Mouse (Mus musculus): ENCODE results near the gene Muc5b. TPM values are rescaled to one million over a fixed set of nuclear protein-coding genes. Genes with fewer than 3 reads are reported as not detected.
"Not testable (repeated sequence)": the region's sequence is repeated elsewhere in the genome, so short reads cannot be mapped to it uniquely, and the experiment has no call there.

Muc5b gene
- total RNA-seq (2014; rRNA removed), result not detected in 2 replicates
- polyA plus RNA-seq (2012; rRNA removed), result under 0.01 TPM in 1 of 2 replicates, not detected in the other

- Histone ChIP-seq H3K4me1 (ENCODE audit: control insufficient read depth, insufficient read depth, low read length) (no peaks in the 10 kb centered on the region), H3K36me3 (ENCODE audit: control insufficient read depth, insufficient read depth, low read length) (no peaks in the 10 kb centered on the region), H3K27me3 (ENCODE audit: control insufficient read depth, insufficient read depth, low read length) (no peaks in the 10 kb centered on the region), H3K9ac (ENCODE audit: low read depth, low read length) (no peak within 1 kb of the TSS), H3K4me3 (ENCODE audit: insufficient read depth, low read depth, low read length) (no peak within 1 kb of the TSS), H3K27ac (replicated peaks; ENCODE audit: insufficient read depth, low read depth, low read length) (no peak within 1 kb of the TSS), H3K79me2 (ENCODE audit: control insufficient read depth, insufficient read depth, low read length) (no peaks in the 10 kb centered on the region)
- no peak for DNase-seq (ENCODE audit: extremely low read depth, low read depth, low spot score)
- TF ChIP-seq POLR2A (IDR thresholded peaks at IDR 0.05; ENCODE audit: extremely low read depth, insufficient read depth, low read length), result no peak
- no peak for TF ChIP-seq CTCF (IDR thresholded peaks at IDR 0.05; ENCODE audit: low read depth, low read length)
- 63% methylated on average over 5 of the region's 5 CpGs for WGBS
Measured at GRCm38 (mm10) chr7:141838779-141839178, at the start of gene Muc5b. TSS of gene Muc5b (plus strand) at chr7:141839070.

DNA sequence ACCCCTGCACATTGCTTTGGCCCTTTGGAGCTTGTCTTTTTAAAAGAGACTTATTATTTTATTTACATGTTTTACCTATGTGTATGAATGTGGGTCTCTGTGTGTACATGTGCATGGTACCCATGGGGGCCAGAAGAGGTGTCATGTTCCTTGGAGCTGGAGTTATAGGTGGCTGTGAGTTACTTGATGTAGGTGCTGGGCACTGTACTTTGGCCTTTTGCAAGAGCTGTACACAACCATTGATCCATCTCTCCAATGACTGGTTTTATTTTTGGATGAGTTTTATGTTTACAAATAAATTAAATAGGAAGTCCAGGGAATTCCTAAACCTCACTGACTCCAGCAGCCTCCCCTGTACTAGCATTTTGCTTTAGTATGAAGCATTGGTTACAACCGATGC, 44.6 kb upstream of the Muc5b start:
- H3K79me2 ChIP-seq (ENCODE audit: control insufficient read depth, insufficient read depth, low read length), result no peaks in the 10 kb centered on the region
- peaks cover 2% of the 10 kb centered on the region; the same call in 1 of the 2 replicates for H3K27me3 ChIP-seq (ENCODE audit: control insufficient read depth, insufficient read depth, low read length)
- H3K4me1 ChIP-seq (ENCODE audit: control insufficient read depth, insufficient read depth, low read length), result peaks cover 9% of the 10 kb centered on the region
- peak; percentile 94 for DNase-seq (ENCODE audit: extremely low read depth, low read depth, low spot score)
- 53% methylated on average over 1 of the region's 1 CpGs for WGBS
- TF ChIP-seq POLR2A (IDR thresholded peaks at IDR 0.05; ENCODE audit: extremely low read depth, insufficient read depth, low read length) (no peak), CTCF (IDR thresholded peaks at IDR 0.05; ENCODE audit: low read depth, low read length) (no peak)
- H3K4me3 ChIP-seq (ENCODE audit: insufficient read depth, low read depth, low read length), result no peak overlapping the region
- H3K27ac ChIP-seq (replicated peaks; ENCODE audit: insufficient read depth, low read depth, low read length), result peak overlapping the region; percentile 52
- no peaks in the 10 kb centered on the region for H3K36me3 ChIP-seq (ENCODE audit: control insufficient read depth, insufficient read depth, low read length)
- H3K9ac ChIP-seq (ENCODE audit: low read depth, low read length), result no peak overlapping the region

DNA sequence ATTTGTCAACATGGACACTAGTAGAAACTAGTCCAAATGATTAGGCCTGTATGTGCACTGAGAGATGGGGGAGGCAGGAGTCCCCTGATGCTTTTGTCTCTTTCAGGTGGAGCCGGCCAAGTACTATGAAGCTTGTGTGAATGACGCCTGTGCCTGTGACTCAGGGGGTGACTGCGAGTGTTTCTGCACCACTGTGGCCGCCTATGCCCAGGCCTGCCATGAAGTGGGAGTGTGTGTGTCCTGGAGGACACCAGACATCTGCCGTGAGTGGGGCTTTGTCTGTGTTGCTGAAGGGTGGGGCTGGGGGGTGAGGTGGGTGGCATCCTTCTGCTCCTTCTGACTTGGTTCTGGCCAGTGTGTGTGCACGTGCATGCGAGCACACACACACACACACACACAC, 35.7 kb upstream of the Muc5b start:
- H3K79me2 ChIP-seq (ENCODE audit: control insufficient read depth, insufficient read depth, low read length), result no peaks in the 10 kb centered on the region
- TF ChIP-seq CTCF (IDR thresholded peaks at IDR 0.05; ENCODE audit: low read depth, low read length) (no peak), POLR2A (IDR thresholded peaks at IDR 0.05; ENCODE audit: extremely low read depth, insufficient read depth, low read length) (no peak)
- 0 out of 2 replicates have a peak, but pooled peaks cover 2% of the 10 kb centered on the region for H3K27me3 ChIP-seq (ENCODE audit: control insufficient read depth, insufficient read depth, low read length)
- WGBS, result 88% methylated on average over 7 of the region's 7 CpGs
- no peak overlapping the region for H3K27ac ChIP-seq (replicated peaks; ENCODE audit: insufficient read depth, low read depth, low read length)
- no peak for DNase-seq (ENCODE audit: extremely low read depth, low read depth, low spot score)
- H3K9ac ChIP-seq (ENCODE audit: low read depth, low read length), result no peak overlapping the region
- no peak overlapping the region for H3K4me3 ChIP-seq (ENCODE audit: insufficient read depth, low read depth, low read length)
- H3K36me3 ChIP-seq (ENCODE audit: control insufficient read depth, insufficient read depth, low read length), result no peaks in the 10 kb centered on the region
- H3K4me1 ChIP-seq (ENCODE audit: control insufficient read depth, insufficient read depth, low read length), result no peaks in the 10 kb centered on the region

- no peak for DNase-seq (ENCODE audit: extremely low read depth, low read depth, low spot score)
- no peaks in the 10 kb centered on the region for H3K79me2 ChIP-seq (ENCODE audit: control insufficient read depth, insufficient read depth, low read length)
- no peak overlapping the region for H3K4me3 ChIP-seq (ENCODE audit: insufficient read depth, low read depth, low read length)
- no peak for TF ChIP-seq POLR2A (IDR thresholded peaks at IDR 0.05; ENCODE audit: extremely low read depth, insufficient read depth, low read length)
- TF ChIP-seq CTCF (IDR thresholded peaks at IDR 0.05; ENCODE audit: low read depth, low read length), result no peak
- H3K4me1 ChIP-seq (ENCODE audit: control insufficient read depth, insufficient read depth, low read length), result no peaks in the 10 kb centered on the region
- no peak overlapping the region for H3K27ac ChIP-seq (replicated peaks; ENCODE audit: insufficient read depth, low read depth, low read length)
- H3K27me3 ChIP-seq (ENCODE audit: control insufficient read depth, insufficient read depth, low read length), result no peaks in the 10 kb centered on the region
- H3K36me3 ChIP-seq (ENCODE audit: control insufficient read depth, insufficient read depth, low read length), result no peaks in the 10 kb centered on the region
- no peak overlapping the region for H3K9ac ChIP-seq (ENCODE audit: low read depth, low read length)
- 87% methylated on average over 7 of the region's 7 CpGs for WGBS
Measured at GRCm38 (mm10) chr7:141805384-141805783, 33.5 kb upstream of the Muc5b start.

DNA sequence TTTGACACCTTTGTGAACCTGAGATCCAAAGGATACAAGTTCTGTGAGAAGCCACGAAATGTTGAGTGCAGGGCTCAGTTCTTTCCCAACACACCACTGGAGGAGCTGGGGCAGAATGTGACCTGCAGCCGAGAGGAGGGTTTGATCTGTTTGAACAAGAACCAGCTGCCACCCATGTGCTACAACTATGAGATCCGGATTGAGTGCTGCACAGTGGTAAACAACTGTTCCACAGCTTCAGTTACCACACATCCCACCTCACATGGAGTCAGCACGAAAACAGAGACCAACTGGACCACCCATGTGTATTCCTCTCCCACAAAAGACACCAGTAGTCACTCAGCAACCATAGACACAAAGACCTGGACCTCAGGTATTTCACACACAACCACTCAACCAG, 31.0 kb upstream of the Muc5b start:
- not testable (repeated sequence) for H3K27ac ChIP-seq (replicated peaks; ENCODE audit: insufficient read depth, low read depth, low read length); H3K36me3 ChIP-seq (ENCODE audit: control insufficient read depth, insufficient read depth, low read length); H3K9ac ChIP-seq (ENCODE audit: low read depth, low read length); H3K27me3 ChIP-seq (ENCODE audit: control insufficient read depth, insufficient read depth, low read length); H3K79me2 ChIP-seq (ENCODE audit: control insufficient read depth, insufficient read depth, low read length); H3K4me3 ChIP-seq (ENCODE audit: insufficient read depth, low read depth, low read length); DNase-seq (ENCODE audit: extremely low read depth, low read depth, low spot score); H3K4me1 ChIP-seq (ENCODE audit: control insufficient read depth, insufficient read depth, low read length)
- no CpG with 5 or more reads among the region's 4 CpGs for WGBS

DNA sequence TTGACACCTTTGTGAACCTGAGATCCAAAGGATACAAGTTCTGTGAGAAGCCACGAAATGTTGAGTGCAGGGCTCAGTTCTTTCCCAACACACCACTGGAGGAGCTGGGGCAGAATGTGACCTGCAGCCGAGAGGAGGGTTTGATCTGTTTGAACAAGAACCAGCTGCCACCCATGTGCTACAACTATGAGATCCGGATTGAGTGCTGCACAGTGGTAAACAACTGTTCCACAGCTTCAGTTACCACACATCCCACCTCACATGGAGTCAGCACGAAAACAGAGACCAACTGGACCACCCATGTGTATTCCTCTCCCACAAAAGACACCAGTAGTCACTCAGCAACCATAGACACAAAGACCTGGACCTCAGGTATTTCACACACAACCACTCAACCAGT, 28.9 kb upstream of the Muc5b start:
- not testable (repeated sequence) for H3K27me3 ChIP-seq (ENCODE audit: control insufficient read depth, insufficient read depth, low read length); H3K9ac ChIP-seq (ENCODE audit: low read depth, low read length); H3K27ac ChIP-seq (replicated peaks; ENCODE audit: insufficient read depth, low read depth, low read length); H3K4me3 ChIP-seq (ENCODE audit: insufficient read depth, low read depth, low read length); H3K79me2 ChIP-seq (ENCODE audit: control insufficient read depth, insufficient read depth, low read length); H3K36me3 ChIP-seq (ENCODE audit: control insufficient read depth, insufficient read depth, low read length); H3K4me1 ChIP-seq (ENCODE audit: control insufficient read depth, insufficient read depth, low read length); DNase-seq (ENCODE audit: extremely low read depth, low read depth, low spot score)
- no CpG with 5 or more reads among the region's 4 CpGs for WGBS
